Mouse (Mus musculus) liver, postnatal 0 days (tissue): ENCODE results near the gene Plpp3.

Experiments used
- CTCF ChIP-seq: sonication (generic); IDR thresholded peaks from 2 replicates; pipeline ENCODE4 v1.5.1; 2016; ENCODE audit warnings: antibody characterized with exemption, low read depth
- EP300 ChIP-seq: IDR thresholded peaks from 2 replicates; pipeline ENCODE4 v1.6.1; 2016; ENCODE audit warnings: antibody characterized with exemption, low read depth, mild to moderate bottlenecking

DNA sequence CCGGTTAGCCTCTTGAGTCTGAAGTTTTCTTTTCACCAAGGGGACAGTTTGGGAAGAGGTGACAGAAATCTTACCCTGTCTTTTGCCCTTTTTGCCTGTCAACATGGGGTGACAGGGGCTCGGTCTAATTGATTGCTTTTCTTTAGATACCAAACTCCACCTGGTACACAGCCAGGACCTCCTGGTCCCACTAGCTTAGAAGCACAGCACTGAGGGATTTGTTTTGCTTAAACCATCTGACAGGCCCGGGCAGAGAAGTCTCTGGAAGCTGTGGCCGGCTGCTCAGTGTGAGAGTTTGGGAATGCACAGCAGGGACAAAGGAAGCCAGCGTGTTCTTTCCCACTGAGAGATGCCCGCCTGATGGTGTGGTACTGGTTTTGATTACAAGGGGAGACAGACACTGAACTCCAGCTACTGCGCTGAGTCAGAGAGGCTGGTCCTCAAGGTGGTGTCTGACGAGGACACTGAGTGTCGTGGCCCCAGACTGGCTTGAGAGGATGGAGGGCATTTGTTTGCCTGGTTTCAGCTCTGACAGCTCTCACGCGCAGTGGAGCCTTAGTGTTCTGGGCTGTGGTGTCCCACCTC is 64.2 kb downstream of the Plpp3 start:
- TF ChIP-seq CTCF (no peak), EP300 (no peak)
